Mouse (Mus musculus) lung, adult 2 months (tissue): Measurements from ENCODE around the gene Mau2.

Source experiments
- CTCF ChIP-seq: fragments of 200-500 bp; IDR thresholded peaks from 2 replicates; pipeline ENCODE4 v1.5.1; 2011; ENCODE audit warnings: mild to moderate bottlenecking, low read length, control low read depth; ENCODE audit not compliant: insufficient read depth
- POLR2A ChIP-seq: fragments of 200-500 bp; IDR thresholded peaks from 2 replicates; pipeline ENCODE4 v1.6.1; 2011; ENCODE audit warnings: low read depth, mild to moderate bottlenecking, control low read depth, low read length, borderline replicate concordance; ENCODE audit errors: extremely low read depth

DNA sequence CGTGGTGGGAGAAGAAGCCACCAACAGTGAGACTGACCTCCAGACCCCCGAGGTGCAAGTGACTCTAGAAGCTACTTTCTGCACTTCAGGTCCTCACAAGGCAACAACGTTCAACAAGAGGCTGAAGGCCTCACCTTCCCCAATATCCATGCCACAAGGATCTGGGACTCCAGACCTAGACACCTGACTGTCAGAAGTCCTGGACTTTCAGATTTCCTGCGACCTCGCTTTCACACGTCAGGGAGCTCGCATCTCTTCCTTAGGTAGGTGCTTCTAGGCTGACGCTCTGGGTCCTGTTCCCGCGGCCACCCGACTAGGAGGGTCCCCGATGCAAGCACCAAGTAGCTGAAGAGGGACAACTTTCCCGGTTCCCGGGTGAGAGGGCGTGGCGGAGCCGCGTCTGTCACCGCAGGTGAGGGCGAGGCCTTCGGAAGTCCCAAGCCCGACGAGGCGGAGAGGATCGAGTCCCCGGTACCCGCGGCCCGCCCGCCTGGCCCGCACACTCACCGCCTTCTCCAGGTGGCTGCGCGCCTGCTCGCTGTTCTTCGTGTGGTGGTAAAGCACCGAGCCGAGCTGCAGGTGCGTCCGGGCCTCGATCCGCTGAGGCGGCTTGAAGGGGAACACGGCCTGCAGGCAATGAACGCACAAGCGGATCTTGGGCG, 518 bp downstream of the Mau2 start:
- TF ChIP-seq POLR2A (no peak), CTCF (no peak)
